Mouse (Mus musculus) hindbrain, embryonic 16.5 days (tissue): ENCODE measurements around the gene Cer1. TPM values are rescaled to one million over a fixed set of nuclear protein-coding genes. Genes with fewer than 3 reads are reported as not detected.

Source experiments
- ATAC-seq: fragments of 200-750 bp; cut with Nextera tagmentation; 2 replicates; pipeline ENCODE4 v1.8.0; 2017; ENCODE audit warnings: moderate TSS enrichment, moderate library complexity
- H3K27ac ChIP-seq: fragments of 300-500 bp; sonication (generic); 2 replicates; pipeline ENCODE4 v1.5.1; 2014; ENCODE audit warnings: low read depth, mild to moderate bottlenecking, control low read depth, low read length, moderate library complexity
- H3K27me3 ChIP-seq: fragments of 300-500 bp; sonication (generic); replicated peaks from 2 replicates; pipeline ENCODE4 v1.6.1; 2014; ENCODE audit warnings: low read length; ENCODE audit not compliant: control insufficient read depth, insufficient read depth
- H3K36me3 ChIP-seq: fragments of 300-500 bp; sonication (generic); 2 replicates; pipeline ENCODE4 v1.6.1; 2014; ENCODE audit warnings: mild to moderate bottlenecking, low read length, moderate library complexity, mixed read lengths; ENCODE audit not compliant: control insufficient read depth, insufficient read depth
- H3K4me1 ChIP-seq: fragments of 300-500 bp; sonication (generic); 2 replicates; pipeline ENCODE4 v1.6.1; 2014; ENCODE audit warnings: low read depth, low read length; ENCODE audit not compliant: control insufficient read depth, insufficient read depth
- H3K4me2 ChIP-seq: fragments of 300-500 bp; sonication (generic); 2 replicates; pipeline ENCODE4 v1.6.1; 2014; ENCODE audit warnings: mild to moderate bottlenecking, low read length, control low read depth, moderate library complexity
- H3K4me3 ChIP-seq: fragments of 300-500 bp; sonication (generic); 2 replicates; pipeline ENCODE4 v1.5.1; 2014; ENCODE audit warnings: mild to moderate bottlenecking, low read length, control low read depth, moderate library complexity
- H3K9ac ChIP-seq: fragments of 300-500 bp; sonication (generic); 2 replicates; pipeline ENCODE4 v1.6.1; 2014; ENCODE audit warnings: low read depth, mild to moderate bottlenecking, control low read depth, low read length, moderate library complexity
- H3K9me3 ChIP-seq: fragments of 300-500 bp; sonication (generic); 2 replicates; pipeline ENCODE4 v1.6.1; 2014; ENCODE audit warnings: mild to moderate bottlenecking, low read length, moderate library complexity; ENCODE audit not compliant: control insufficient read depth
- WGBS: fragments of 180-500 bp; shearing (Covaris S2); extraction: QIAGEN DNeasy Blood & Tissue Kit; methylation state at CpG from one replicate; pipeline ENCODE4 v1.1.7; 2014; 5-methylcytosine and 5-hydroxymethylcytosine counted together
- polyA plus RNA-seq: library from polyadenylated mRNA; unstranded; fragments of >200 nt; fragmentation: Nextera tagmentation; extraction: Ambion mirVana; gene quantifications from 2 replicates; pipeline ENCODE4 v1.2.1, GENCODE M21; 2015

The Cer1 gene
- polyA plus RNA-seq, 1 experiment from 2014 or later, result 0.18 TPM

GRCm38 (mm10) chr4:82881366-82881765 lies 3.6 kb downstream of the Cer1 start:
- no peaks in the 10 kb centered on the region for H3K4me1 ChIP-seq
- no peak overlapping the region for H3K27ac ChIP-seq
- no peak overlapping the region for H3K9ac ChIP-seq
- no peaks in the 10 kb centered on the region for H3K9me3 ChIP-seq
- 76% methylated on average over 3 of the region's 3 CpGs for WGBS
- no peak overlapping the region for H3K4me2 ChIP-seq
- no peak for ATAC-seq
- H3K36me3 ChIP-seq, result no peaks in the 10 kb centered on the region
- no peak overlapping the region for H3K4me3 ChIP-seq
- no peaks in the 10 kb centered on the region for H3K27me3 ChIP-seq

GRCm38 (mm10) chr4:82880243-82880642 lies 4.7 kb downstream of the Cer1 start:
- ATAC-seq, result no peak
- 75% methylated on average over 2 of the region's 2 CpGs for WGBS
- no peaks in the 10 kb centered on the region for H3K4me1 ChIP-seq
- no peaks in the 10 kb centered on the region for H3K27me3 ChIP-seq
- H3K4me3 ChIP-seq, result no peak overlapping the region
- no peak overlapping the region for H3K9ac ChIP-seq
- H3K36me3 ChIP-seq, result no peaks in the 10 kb centered on the region
- no peak overlapping the region for H3K4me2 ChIP-seq
- no peak overlapping the region for H3K27ac ChIP-seq
- no peaks in the 10 kb centered on the region for H3K9me3 ChIP-seq

GRCm38 (mm10) chr4:82879152-82879551 lies 5.8 kb downstream of the Cer1 start:
- WGBS, result 88% methylated on average over 6 of the region's 6 CpGs
- Histone ChIP-seq H3K4me2 (no peak overlapping the region), H3K27me3 (no peaks in the 10 kb centered on the region), H3K4me3 (no peak overlapping the region), H3K36me3 (no peaks in the 10 kb centered on the region), H3K27ac (no peak overlapping the region), H3K9ac (no peak overlapping the region), H3K4me1 (no peaks in the 10 kb centered on the region), H3K9me3 (no peaks in the 10 kb centered on the region)
- no peak for ATAC-seq

GRCm38 (mm10) chr4:82876656-82877055 lies 8.3 kb downstream of the Cer1 start:
- Histone ChIP-seq H3K4me2 (no peak overlapping the region), H3K27ac (no peak overlapping the region), H3K9ac (no peak overlapping the region), H3K27me3 (no peaks in the 10 kb centered on the region), H3K36me3 (no peaks in the 10 kb centered on the region), H3K4me1 (no peaks in the 10 kb centered on the region), H3K4me3 (no peak overlapping the region), H3K9me3 (no peaks in the 10 kb centered on the region)
- no peak for ATAC-seq
- 78% methylated on average over 2 of the region's 2 CpGs for WGBS

- Histone ChIP-seq H3K27ac (no peak overlapping the region), H3K36me3 (no peaks in the 10 kb centered on the region), H3K27me3 (no peaks in the 10 kb centered on the region), H3K4me1 (no peaks in the 10 kb centered on the region), H3K9ac (no peak overlapping the region), H3K4me2 (no peak overlapping the region), H3K9me3 (no peaks in the 10 kb centered on the region), H3K4me3 (no peak overlapping the region)
- ATAC-seq, result no peak
- WGBS, result 81% methylated on average over 4 of the region's 4 CpGs
These were observed 9.4 kb downstream of the Cer1 start for GRCm38 (mm10) chr4:82875532-82875931.

GRCm38 (mm10) chr4:82874791-82875190 lies 10.2 kb downstream of the Cer1 start:
- H3K4me2 ChIP-seq, result no peak overlapping the region
- no peaks in the 10 kb centered on the region for H3K4me1 ChIP-seq
- WGBS, result 72% methylated on average over 4 of the region's 4 CpGs
- no peaks in the 10 kb centered on the region for H3K36me3 ChIP-seq
- no peak overlapping the region for H3K27ac ChIP-seq
- no peak overlapping the region for H3K4me3 ChIP-seq
- no peak overlapping the region for H3K9ac ChIP-seq
- H3K9me3 ChIP-seq, result no peaks in the 10 kb centered on the region; the same call in 1 of the 2 replicates
- no peak for ATAC-seq
- no peaks in the 10 kb centered on the region for H3K27me3 ChIP-seq

- Histone ChIP-seq H3K4me3 (no peak overlapping the region), H3K9ac (no peak overlapping the region), H3K36me3 (no peaks in the 10 kb centered on the region), H3K4me1 (no peaks in the 10 kb centered on the region), H3K9me3 (no peaks in the 10 kb centered on the region; the same call in 1 of the 2 replicates), H3K4me2 (no peak overlapping the region), H3K27ac (no peak overlapping the region), H3K27me3 (no peaks in the 10 kb centered on the region)
- WGBS, result 78% methylated on average over 4 of the region's 4 CpGs
- ATAC-seq, result no peak
These were observed 12.4 kb downstream of the Cer1 start for GRCm38 (mm10) chr4:82872548-82872947.

GRCm38 (mm10) chr4:82872121-82872520 lies 12.8 kb downstream of the Cer1 start:
- H3K9me3 ChIP-seq, result no peaks in the 10 kb centered on the region; the same call in 1 of the 2 replicates
- no peaks in the 10 kb centered on the region for H3K27me3 ChIP-seq
- no peak for ATAC-seq
- H3K36me3 ChIP-seq, result no peaks in the 10 kb centered on the region
- no peak overlapping the region for H3K27ac ChIP-seq
- no peaks in the 10 kb centered on the region for H3K4me1 ChIP-seq
- H3K9ac ChIP-seq, result no peak overlapping the region
- H3K4me2 ChIP-seq, result no peak overlapping the region
- WGBS, result 24% methylated on average over 6 of the region's 6 CpGs
- H3K4me3 ChIP-seq, result no peak overlapping the region

GRCm38 (mm10) chr4:82870931-82871330 lies 14.0 kb downstream of the Cer1 start:
- Histone ChIP-seq H3K9ac (no peak overlapping the region), H3K4me3 (no peak overlapping the region), H3K27me3 (no peaks in the 10 kb centered on the region), H3K27ac (no peak overlapping the region), H3K36me3 (no peaks in the 10 kb centered on the region), H3K4me2 (no peak overlapping the region), H3K9me3 (no peaks in the 10 kb centered on the region; the same call in 1 of the 2 replicates), H3K4me1 (no peaks in the 10 kb centered on the region)
- no peak for ATAC-seq
- 85% methylated on average over 6 of the region's 6 CpGs for WGBS
